Mouse (Mus musculus): ENCODE results near the gene Olfml3. TPM values are rescaled to one million over a fixed set of nuclear protein-coding genes. Genes with fewer than 3 reads are reported as not detected.

Olfml3 gene
- polyA plus RNA-seq, 1 experiment from 2014 or later, result 15.6 TPM

GRCm38 (mm10) chr3:103689043-103689442 lies 48.8 kb downstream of the Olfml3 start:
- H3K27ac ChIP-seq, result no peak overlapping the region
- no peak overlapping the region for H3K4me3 ChIP-seq
- H3K4me1 ChIP-seq, result no peaks in the 10 kb centered on the region
- no peak overlapping the region for H3K9ac ChIP-seq
- no peaks in the 10 kb centered on the region for H3K9me3 ChIP-seq
- ATAC-seq (ENCODE audit: low FRiP score, low read depth), result no peak
- no peaks in the 10 kb centered on the region for H3K27me3 ChIP-seq (replicated peaks)
- no peaks in the 10 kb centered on the region for H3K36me3 ChIP-seq
- 77% methylated on average over 1 of the region's 1 CpGs for WGBS
- no peak overlapping the region for H3K4me2 ChIP-seq (replicated peaks)

- no peak for ATAC-seq (ENCODE audit: low FRiP score, low read depth)
- H3K27ac ChIP-seq, result no peak overlapping the region
- H3K4me2 ChIP-seq (replicated peaks), result peak overlapping the region; percentile 48
These were observed 53.9 kb downstream of the Olfml3 start for GRCm38 (mm10) chr3:103683966-103684319.

GRCm38 (mm10) chr3:103683234-103683965 lies 54.4 kb downstream of the Olfml3 start:
- peaks cover 13% of the 10 kb centered on the region for H3K4me1 ChIP-seq
- no peak overlapping the region for H3K27ac ChIP-seq
- no peak overlapping the region for H3K4me3 ChIP-seq
- peak overlapping the region; percentile 48 for H3K4me2 ChIP-seq (replicated peaks)
- WGBS, result 1% methylated on average over 21 of the region's 21 CpGs
- H3K9ac ChIP-seq, result no peak overlapping the region
- H3K27me3 ChIP-seq (replicated peaks), result no peaks in the 10 kb centered on the region
- no peaks in the 10 kb centered on the region for H3K36me3 ChIP-seq
- H3K9me3 ChIP-seq, result no peaks in the 10 kb centered on the region
- ATAC-seq (ENCODE audit: low FRiP score, low read depth), result peak; percentile 54

More at GRCm38 (mm10) chr3:103683966-103684319, 53.9 kb downstream of the Olfml3 start:
- Histone ChIP-seq H3K9me3 (no peaks in the 10 kb centered on the region), H3K4me3 (no peak overlapping the region), H3K9ac (no peak overlapping the region), H3K36me3 (no peaks in the 10 kb centered on the region), H3K4me1 (peaks cover 13% of the 10 kb centered on the region), H3K27me3 (replicated peaks) (no peaks in the 10 kb centered on the region)
- 29% methylated on average over 5 of the region's 5 CpGs for WGBS

- Histone ChIP-seq H3K4me1 (peaks cover 13% of the 10 kb centered on the region), H3K27ac (no peak overlapping the region), H3K4me3 (no peak overlapping the region), H3K9me3 (no peaks in the 10 kb centered on the region), H3K4me2 (replicated peaks) (no peak overlapping the region), H3K36me3 (no peaks in the 10 kb centered on the region), H3K9ac (no peak overlapping the region), H3K27me3 (replicated peaks) (no peaks in the 10 kb centered on the region)
- 49% methylated on average over 4 of the region's 4 CpGs for WGBS
- no peak for ATAC-seq (ENCODE audit: low FRiP score, low read depth)
These were observed 55.3 kb downstream of the Olfml3 start for GRCm38 (mm10) chr3:103682473-103682872.

- no peaks in the 10 kb centered on the region for H3K9me3 ChIP-seq
- WGBS, result 19% methylated on average over 6 of the region's 6 CpGs
- ATAC-seq (ENCODE audit: low FRiP score, low read depth), result no peak
- H3K9ac ChIP-seq, result no peak overlapping the region
- H3K27ac ChIP-seq, result no peak overlapping the region
- no peaks in the 10 kb centered on the region for H3K36me3 ChIP-seq
- peaks cover 12% of the 10 kb centered on the region for H3K4me1 ChIP-seq
- no peak overlapping the region for H3K4me3 ChIP-seq
- H3K27me3 ChIP-seq (replicated peaks), result no peaks in the 10 kb centered on the region
- H3K4me2 ChIP-seq (replicated peaks), result no peak overlapping the region
These were observed 59.0 kb downstream of the Olfml3 start for GRCm38 (mm10) chr3:103678811-103679210.

- Histone ChIP-seq H3K4me3 (no peak overlapping the region), H3K27me3 (replicated peaks) (no peaks in the 10 kb centered on the region), H3K4me2 (replicated peaks) (no peak overlapping the region), H3K36me3 (no peaks in the 10 kb centered on the region), H3K4me1 (peaks cover 4% of the 10 kb centered on the region; the same call in 1 of the 2 replicates), H3K27ac (no peak overlapping the region), H3K9me3 (0 out of 2 replicates have a peak, but pooled peaks cover 4% of the 10 kb centered on the region), H3K9ac (no peak overlapping the region)
- ATAC-seq (ENCODE audit: low FRiP score, low read depth), result no peak
- 81% methylated on average over 7 of the region's 7 CpGs for WGBS
These were observed 65.1 kb downstream of the Olfml3 start for GRCm38 (mm10) chr3:103672716-103673115.

Other genes starting within 250 kb of the Olfml3 start
- gene Syt6, start 162.8 kb downstream of the Olfml3 start, polyA plus RNA-seq (2016; fragmentation: Nextera tagmentation; extraction: Ambion mirVana), result 7.2 TPM in 2 replicates
- gene Atg4a-ps, start 91.9 kb downstream of the Olfml3 start, polyA plus RNA-seq (2016; fragmentation: Nextera tagmentation; extraction: Ambion mirVana), result not detected in 2 replicates
- not detected in 2 replicates for gene Gm10964, start 1.4 kb upstream of the Olfml3 start, polyA plus RNA-seq (2016; fragmentation: Nextera tagmentation; extraction: Ambion mirVana)
- 13.1 and 14.0 TPM in 2 replicates for gene Hipk1, start 53.6 kb upstream of the Olfml3 start, polyA plus RNA-seq (2016; fragmentation: Nextera tagmentation; extraction: Ambion mirVana)
- 25.4 and 26.7 TPM in 2 replicates for gene Dclre1b, start 71.4 kb upstream of the Olfml3 start, polyA plus RNA-seq (2016; fragmentation: Nextera tagmentation; extraction: Ambion mirVana)
- gene Ap4b1, start 71.5 kb upstream of the Olfml3 start, polyA plus RNA-seq (2016; fragmentation: Nextera tagmentation; extraction: Ambion mirVana), result 23.8 and 24.0 TPM in 2 replicates
- 0.23 and 0.32 TPM in 2 replicates for gene Gm43064, start 71.6 kb upstream of the Olfml3 start, polyA plus RNA-seq (2016; fragmentation: Nextera tagmentation; extraction: Ambion mirVana)
- 0.61 TPM in 1 of 2 replicates, not detected in the other for gene Bcl2l15, start 94.6 kb upstream of the Olfml3 start, polyA plus RNA-seq (2016; fragmentation: Nextera tagmentation; extraction: Ambion mirVana)
- gene Ptpn22, start 121.8 kb upstream of the Olfml3 start, polyA plus RNA-seq (2016; fragmentation: Nextera tagmentation; extraction: Ambion mirVana), result 0.44 TPM in 1 of 2 replicates, not detected in the other
- gene Rsbn1, start 176.1 kb upstream of the Olfml3 start, polyA plus RNA-seq (2016; fragmentation: Nextera tagmentation; extraction: Ambion mirVana), result 24.0 and 25.3 TPM in 2 replicates
- 43.3 and 43.5 TPM in 2 replicates for gene Phtf1, start 230.1 kb upstream of the Olfml3 start, polyA plus RNA-seq (2016; fragmentation: Nextera tagmentation; extraction: Ambion mirVana)